Mouse (Mus musculus): ENCODE data around the gene Ms4a10. TPM values are rescaled to one million over a fixed set of nuclear protein-coding genes. Genes with fewer than 3 reads are reported as not detected.

Ms4a10 gene
- total RNA-seq (2012; rRNA removed), result 6.2 and 8.3 TPM in 2 replicates

- no peak within 1 kb of the TSS for H3K4me3 ChIP-seq (ENCODE audit: insufficient read depth in 1 of 2, low read depth in 1 of 2, low read length in 2 of 2, poor library complexity in 1 of 2, severe bottlenecking in 1 of 2)
- no peak within 1 kb of the TSS for H3K9ac ChIP-seq (ENCODE audit: insufficient read depth, low read depth, low read length, poor library complexity, severe bottlenecking)
- no peak within 1 kb of the TSS for H3K27ac ChIP-seq (ENCODE audit: insufficient read depth, low read depth, low read length, poor library complexity, severe bottlenecking)
- DNase-seq (ENCODE audit: low read depth, low spot score), result no peak
- in situ Hi-C loops (cut with MboI; ENCODE audit: low sequenced_read_pairs in 2 of 2, unreplicated experiment in 2 of 2), result loop anchor here in 1 of 2 experiments (25.0 kb wide), 1 partner anchor 262 kb away; no protein-coding TSS in a partner anchor
- H3K4me1 ChIP-seq (ENCODE audit: control insufficient read depth in 2 of 2, insufficient read depth in 2 of 2, low read length in 2 of 2, poor library complexity in 1 of 2), result peaks cover 16 to 20% of the 10 kb centered on the region in 2 experiments
- TF ChIP-seq HCFC1 (IDR thresholded peaks at IDR 0.05; ENCODE audit: borderline replicate concordance, insufficient read depth, low read length) (no peak), ZNF384 (IDR thresholded peaks at IDR 0.05; ENCODE audit: low read depth, low read length) (no peak), MAFK (IDR thresholded peaks at IDR 0.05; ENCODE audit: insufficient read depth, low read depth, low read length) (no peak), CHD2 (IDR thresholded peaks at IDR 0.05; ENCODE audit: low read depth, low read length) (no peak), ZC3H11A (IDR thresholded peaks at IDR 0.05; ENCODE audit: borderline replicate concordance, low read depth, low read length) (no peak)
- H3K36me3 ChIP-seq (ENCODE audit: control insufficient read depth, insufficient read depth, low read length, poor library complexity, severe bottlenecking), result no peaks in the 10 kb centered on the region
- no peaks in the 10 kb centered on the region for H3K9me3 ChIP-seq (ENCODE audit: control insufficient read depth, insufficient read depth, low read depth, low read length)
Measured at GRCm38 (mm10) chr19:10974238-10974865, at the start of gene Ms4a10. TSS of gene Ms4a10 (minus strand) at chr19:10974670.

DNA sequence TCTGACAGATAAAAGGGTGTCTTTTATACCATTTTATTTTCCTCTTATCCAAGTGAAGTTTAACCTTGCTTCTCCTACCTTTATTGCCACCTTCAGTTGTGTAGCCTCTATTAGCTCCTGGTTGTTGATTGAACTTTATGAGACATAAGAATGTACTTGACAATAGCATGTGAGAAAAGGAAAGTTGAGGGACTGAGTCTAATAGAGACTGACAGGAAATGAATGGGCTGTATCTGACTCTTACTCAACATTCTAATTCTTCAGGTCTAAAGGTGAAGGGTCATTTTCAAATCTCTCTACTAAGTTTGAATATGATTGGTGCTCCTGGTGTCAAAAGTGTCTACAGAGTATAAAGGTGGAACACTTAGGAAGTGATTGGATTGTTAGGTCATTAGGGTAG is 47.9 kb upstream of the Ms4a10 start:
- no peak overlapping the region for H3K4me3 ChIP-seq (ENCODE audit: insufficient read depth in 1 of 2, low read depth in 1 of 2, low read length in 2 of 2, poor library complexity in 1 of 2, severe bottlenecking in 1 of 2)
- in situ Hi-C loops (cut with MboI; ENCODE audit: low sequenced_read_pairs in 2 of 2, unreplicated experiment in 2 of 2), result no loop called here

DNA sequence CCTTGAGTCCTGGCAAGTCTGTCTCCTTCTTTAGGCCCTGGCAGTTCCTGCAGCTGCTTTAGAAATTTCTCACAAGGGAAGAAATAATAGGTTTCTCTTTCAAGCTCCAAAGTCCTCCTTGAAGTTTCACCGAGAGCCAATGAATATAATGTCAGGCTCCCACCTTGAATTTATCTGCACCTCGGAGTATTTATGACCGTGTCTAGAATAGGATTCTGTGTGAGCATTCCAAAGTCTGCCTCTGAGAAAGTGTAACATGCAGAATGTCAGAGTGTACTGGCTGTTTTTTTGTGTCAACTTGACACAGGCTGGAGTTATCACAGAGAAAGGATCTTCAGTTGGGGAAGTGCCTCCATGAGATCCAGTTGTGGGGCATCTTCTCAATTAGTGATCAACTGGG is 43.4 kb upstream of the Ms4a10 start, which contains the start of gene Ms4a18:
TSS of gene Ms4a18 (minus strand) at position 141 of the 400 bp plus-strand sequence.
- no peaks in the 10 kb centered on the region; a peak in 1 of 4 replicates for H3K4me1 ChIP-seq (ENCODE audit: control insufficient read depth in 2 of 2, insufficient read depth in 2 of 2, low read length in 2 of 2, poor library complexity in 1 of 2)
- H3K9me3 ChIP-seq (ENCODE audit: control insufficient read depth, insufficient read depth, low read depth, low read length), result no peaks in the 10 kb centered on the region
- H3K4me3 ChIP-seq (ENCODE audit: insufficient read depth in 1 of 2, low read depth in 1 of 2, low read length in 2 of 2, poor library complexity in 1 of 2, severe bottlenecking in 1 of 2), result no peak within 1 kb of the TSS
- no peak for DNase-seq (ENCODE audit: low read depth, low spot score)
- TF ChIP-seq CHD2 (IDR thresholded peaks at IDR 0.05; ENCODE audit: low read depth, low read length), result no peak
- no peak for TF ChIP-seq ZC3H11A (IDR thresholded peaks at IDR 0.05; ENCODE audit: borderline replicate concordance, low read depth, low read length)
- no peak for TF ChIP-seq MAFK (IDR thresholded peaks at IDR 0.05; ENCODE audit: insufficient read depth, low read depth, low read length)
- no peak for TF ChIP-seq ZNF384 (IDR thresholded peaks at IDR 0.05; ENCODE audit: low read depth, low read length)
- H3K27ac ChIP-seq (ENCODE audit: insufficient read depth, low read depth, low read length, poor library complexity, severe bottlenecking), result no peak within 1 kb of the TSS
- H3K9ac ChIP-seq (ENCODE audit: insufficient read depth, low read depth, low read length, poor library complexity, severe bottlenecking), result no peak within 1 kb of the TSS
- in situ Hi-C loops (cut with MboI; ENCODE audit: low sequenced_read_pairs in 2 of 2, unreplicated experiment in 2 of 2), result no loop called here
- no peaks in the 10 kb centered on the region for H3K36me3 ChIP-seq (ENCODE audit: control insufficient read depth, insufficient read depth, low read length, poor library complexity, severe bottlenecking)

More for the DNA sequence above, 47.9 kb upstream of the Ms4a10 start:
- Histone ChIP-seq H3K36me3 (ENCODE audit: control insufficient read depth, insufficient read depth, low read length, poor library complexity, severe bottlenecking) (no peaks in the 10 kb centered on the region), H3K9ac (ENCODE audit: insufficient read depth, low read depth, low read length, poor library complexity, severe bottlenecking) (no peak overlapping the region), H3K9me3 (ENCODE audit: control insufficient read depth, insufficient read depth, low read depth, low read length) (no peaks in the 10 kb centered on the region), H3K27ac (ENCODE audit: insufficient read depth, low read depth, low read length, poor library complexity, severe bottlenecking) (no peak overlapping the region), H3K4me1 (ENCODE audit: control insufficient read depth in 2 of 2, insufficient read depth in 2 of 2, low read length in 2 of 2, poor library complexity in 1 of 2) (no peaks in the 10 kb centered on the region; a peak in 1 of 4 replicates)
- TF ChIP-seq CHD2 (IDR thresholded peaks at IDR 0.05; ENCODE audit: low read depth, low read length) (no peak), HCFC1 (IDR thresholded peaks at IDR 0.05; ENCODE audit: borderline replicate concordance, insufficient read depth, low read length) (no peak)
- DNase-seq (ENCODE audit: low read depth, low spot score), result no peak

DNA sequence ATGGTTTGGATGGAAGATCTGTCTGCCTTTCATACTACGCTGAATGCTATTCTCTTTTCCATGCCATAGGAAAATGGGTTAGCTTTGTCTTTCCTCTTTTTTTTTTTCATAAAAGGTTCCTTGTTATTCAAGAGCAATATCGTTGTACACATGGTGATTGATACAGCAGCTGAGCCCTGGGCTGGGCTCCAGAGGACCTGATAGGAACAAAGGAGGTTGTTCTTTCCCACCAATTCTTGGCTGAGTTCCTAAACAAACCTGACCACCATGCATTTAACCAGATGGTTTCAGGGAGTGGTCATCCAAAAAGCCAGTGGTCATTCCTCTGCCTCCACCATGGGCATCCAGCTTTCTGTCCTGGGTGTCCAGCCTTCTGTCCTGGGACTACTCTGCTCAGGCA is 42.8 kb upstream of the Ms4a10 start:
- TF ChIP-seq MAFK (IDR thresholded peaks at IDR 0.05; ENCODE audit: insufficient read depth, low read depth, low read length) (no peak), ZNF384 (IDR thresholded peaks at IDR 0.05; ENCODE audit: low read depth, low read length) (no peak), CHD2 (IDR thresholded peaks at IDR 0.05; ENCODE audit: low read depth, low read length) (no peak), ZC3H11A (IDR thresholded peaks at IDR 0.05; ENCODE audit: borderline replicate concordance, low read depth, low read length) (no peak), HCFC1 (IDR thresholded peaks at IDR 0.05; ENCODE audit: borderline replicate concordance, insufficient read depth, low read length) (no peak)
- no peaks in the 10 kb centered on the region for H3K9me3 ChIP-seq (ENCODE audit: control insufficient read depth, insufficient read depth, low read depth, low read length)
- H3K9ac ChIP-seq (ENCODE audit: insufficient read depth, low read depth, low read length, poor library complexity, severe bottlenecking), result no peak overlapping the region
- no peak for DNase-seq (ENCODE audit: low read depth, low spot score)
- in situ Hi-C loops (cut with MboI; ENCODE audit: low sequenced_read_pairs in 2 of 2, unreplicated experiment in 2 of 2), result no loop called here
- no peaks in the 10 kb centered on the region; a peak in 1 of 4 replicates for H3K4me1 ChIP-seq (ENCODE audit: control insufficient read depth in 2 of 2, insufficient read depth in 2 of 2, low read length in 2 of 2, poor library complexity in 1 of 2)
- no peaks in the 10 kb centered on the region for H3K36me3 ChIP-seq (ENCODE audit: control insufficient read depth, insufficient read depth, low read length, poor library complexity, severe bottlenecking)
- H3K27ac ChIP-seq (ENCODE audit: insufficient read depth, low read depth, low read length, poor library complexity, severe bottlenecking), result no peak overlapping the region
- H3K4me3 ChIP-seq (ENCODE audit: insufficient read depth in 1 of 2, low read depth in 1 of 2, low read length in 2 of 2, poor library complexity in 1 of 2, severe bottlenecking in 1 of 2), result no peak overlapping the region

Data from ES-E14 (cell line).